Mouse (Mus musculus): ENCODE data around the gene Msln. TPM values are rescaled to one million over a fixed set of nuclear protein-coding genes. Genes with fewer than 3 reads are reported as not detected.

Gene Msln
- polyA plus RNA-seq (2012; rRNA removed) = 16.4 and 23.6 TPM in 2 replicates

DNA sequence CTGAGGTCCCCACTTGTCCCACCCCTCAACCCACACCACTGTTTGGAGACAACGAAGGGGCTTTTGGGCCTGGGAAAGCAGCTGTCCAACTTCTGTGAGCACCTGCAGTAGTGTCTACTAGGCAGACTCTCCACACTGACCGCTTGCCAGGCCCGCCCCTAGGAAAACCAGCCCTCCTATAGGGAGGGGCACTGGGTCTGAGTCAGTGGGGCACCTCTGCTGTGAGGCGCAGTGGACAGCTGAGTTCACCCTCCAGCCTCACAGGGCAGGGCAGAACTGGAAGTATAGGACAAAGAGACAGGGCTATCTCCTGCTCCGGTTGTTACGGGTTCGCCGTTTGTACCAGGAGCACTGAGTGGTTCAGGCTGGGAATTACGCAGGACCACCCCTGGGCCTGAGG, at the start of gene Msln:
Gene Msln (minus strand): TSS at position 138 of the 400 bp plus-strand sequence.
- no peaks in the 10 kb centered on the region for H3K4me1 ChIP-seq (replicated peaks; ENCODE audit: control insufficient read depth, insufficient read depth, low read length)
- no peak within 1 kb of the TSS for H3K4me3 ChIP-seq (ENCODE audit: control insufficient read depth, insufficient read depth, low read length)
- WGBS = 94% methylated on average over 9 of the region's 9 CpGs
- no peak for TF ChIP-seq POLR2A (IDR thresholded peaks at IDR 0.05; ENCODE audit: control insufficient read depth, extremely low read depth, insufficient read depth, low read length, poor library complexity)
- TF ChIP-seq CTCF (IDR thresholded peaks at IDR 0.05; ENCODE audit: borderline replicate concordance, control insufficient read depth, extremely low read depth, insufficient read depth, low read length, poor library complexity) = no peak
- H3K27ac ChIP-seq (ENCODE audit: control insufficient read depth, insufficient read depth, low read length) = no peak within 1 kb of the TSS
- no peaks in the 10 kb centered on the region for H3K27me3 ChIP-seq (ENCODE audit: control insufficient read depth, insufficient read depth, low read length)
- no peak for DNase-seq
- no peaks in the 10 kb centered on the region for H3K36me3 ChIP-seq (ENCODE audit: control insufficient read depth, insufficient read depth, low read length)

DNA sequence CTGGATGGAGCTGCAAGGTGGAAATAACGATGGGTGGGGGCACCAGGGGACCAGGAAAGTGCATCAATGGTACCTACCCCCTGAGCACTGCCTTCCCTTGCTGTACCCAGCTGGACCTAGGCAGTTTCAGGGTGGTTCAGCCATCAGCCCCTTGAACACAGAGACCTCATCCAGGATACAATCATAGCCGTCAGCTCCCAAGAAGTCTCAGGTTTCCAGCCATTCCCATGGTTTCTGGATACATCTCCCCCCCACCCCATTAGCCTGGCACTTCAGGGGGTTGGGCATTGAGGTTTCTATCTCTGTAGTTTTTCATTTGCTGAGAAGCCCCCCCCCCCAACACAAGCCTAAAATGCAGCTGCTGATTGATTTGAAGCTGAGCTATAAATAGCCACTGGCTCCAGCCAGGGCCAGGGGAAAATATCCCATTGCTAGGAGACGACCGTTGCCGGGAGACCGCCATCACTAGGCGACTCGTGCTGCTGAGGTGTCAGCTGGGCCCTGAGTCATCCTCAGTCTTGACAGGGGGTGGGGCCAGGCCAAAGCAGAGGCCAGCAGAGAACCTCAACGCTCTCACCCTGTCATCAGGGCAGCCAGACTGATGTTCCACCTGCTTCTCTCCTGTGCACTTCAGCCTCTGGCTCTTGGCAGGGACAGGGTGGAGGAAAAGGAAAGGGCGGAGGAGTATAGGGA, 48.8 kb upstream of the Msln start:
- Histone ChIP-seq H3K36me3 (ENCODE audit: control insufficient read depth, insufficient read depth, low read length) (no peaks in the 10 kb centered on the region), H3K27ac (ENCODE audit: control insufficient read depth, insufficient read depth, low read length) (no peak overlapping the region), H3K27me3 (ENCODE audit: control insufficient read depth, insufficient read depth, low read length) (no peaks in the 10 kb centered on the region; the same call in 1 of the 2 replicates), H3K4me1 (replicated peaks; ENCODE audit: control insufficient read depth, insufficient read depth, low read length) (no peaks in the 10 kb centered on the region), H3K4me3 (ENCODE audit: control insufficient read depth, insufficient read depth, low read length) (no peak overlapping the region)
- TF ChIP-seq POLR2A (IDR thresholded peaks at IDR 0.05; ENCODE audit: control insufficient read depth, extremely low read depth, insufficient read depth, low read length, poor library complexity) = no peak
- no peak for TF ChIP-seq CTCF (IDR thresholded peaks at IDR 0.05; ENCODE audit: borderline replicate concordance, control insufficient read depth, extremely low read depth, insufficient read depth, low read length, poor library complexity)
- WGBS = 15% methylated on average over 10 of the region's 10 CpGs
- no peak for DNase-seq

DNA sequence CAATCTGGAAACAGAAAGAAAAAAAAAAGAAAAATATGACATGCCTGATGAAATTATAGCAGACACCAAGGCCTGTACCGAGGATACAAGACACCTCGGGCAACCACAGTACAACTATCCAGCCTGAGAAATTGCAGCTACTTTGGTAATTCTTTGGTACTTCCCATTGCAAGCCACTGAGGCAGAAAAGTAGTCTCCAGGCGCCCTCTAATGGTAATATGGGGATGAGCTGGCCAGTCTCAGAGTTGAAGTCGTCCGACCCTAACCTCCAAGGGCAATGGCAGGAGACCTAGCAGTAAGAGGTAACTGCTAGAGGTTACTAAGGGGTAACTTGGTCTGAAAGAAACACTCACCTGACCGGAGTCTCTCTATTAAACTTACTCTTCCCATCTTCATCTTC, 46.9 kb upstream of the Msln start:
- 8% methylated on average over 6 of the region's 6 CpGs for WGBS
- no peak for TF ChIP-seq POLR2A (IDR thresholded peaks at IDR 0.05; ENCODE audit: control insufficient read depth, extremely low read depth, insufficient read depth, low read length, poor library complexity)
- no peak for TF ChIP-seq CTCF (IDR thresholded peaks at IDR 0.05; ENCODE audit: borderline replicate concordance, control insufficient read depth, extremely low read depth, insufficient read depth, low read length, poor library complexity)
- Histone ChIP-seq H3K27ac (ENCODE audit: control insufficient read depth, insufficient read depth, low read length) (no peak overlapping the region), H3K36me3 (ENCODE audit: control insufficient read depth, insufficient read depth, low read length) (no peaks in the 10 kb centered on the region), H3K27me3 (ENCODE audit: control insufficient read depth, insufficient read depth, low read length) (no peaks in the 10 kb centered on the region), H3K4me1 (replicated peaks; ENCODE audit: control insufficient read depth, insufficient read depth, low read length) (peaks cover 8% of the 10 kb centered on the region), H3K4me3 (ENCODE audit: control insufficient read depth, insufficient read depth, low read length) (no peak overlapping the region)
- peak; percentile 73 for DNase-seq

DNA sequence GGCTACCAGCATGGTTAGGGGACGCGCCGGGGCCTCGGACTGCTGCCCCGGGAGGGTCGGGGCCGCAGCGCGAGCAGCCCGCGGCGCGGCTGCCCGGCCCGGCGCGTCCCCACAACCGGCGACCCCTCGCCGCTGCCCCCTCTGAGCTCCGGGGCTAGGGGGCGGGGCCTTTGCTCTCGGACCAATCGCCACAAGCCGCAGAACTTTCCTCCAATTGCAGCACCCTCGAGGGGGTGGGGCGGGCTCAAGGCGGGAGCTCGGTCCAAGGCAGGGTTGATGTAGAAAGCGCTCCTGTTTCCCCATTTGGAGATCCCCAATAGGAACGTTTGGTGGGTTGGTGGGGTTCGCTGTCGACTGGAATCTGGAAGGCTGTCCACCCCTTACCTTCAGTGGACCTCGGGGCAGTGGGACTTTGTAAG, 42.8 kb upstream of the Msln start, which contains the start of gene Metrn:
Gene Metrn (minus strand): TSS at position 186 of the 419 bp plus-strand sequence.
- H3K4me3 ChIP-seq (ENCODE audit: control insufficient read depth, insufficient read depth, low read length) = peak within 1 kb of the TSS; percentile 95
- H3K27ac ChIP-seq (ENCODE audit: control insufficient read depth, insufficient read depth, low read length) = no peak within 1 kb of the TSS
- H3K27me3 ChIP-seq (ENCODE audit: control insufficient read depth, insufficient read depth, low read length) = no peaks in the 10 kb centered on the region
- under 1% methylated on average over 35 of the region's 35 CpGs for WGBS
- peaks cover 31% of the 10 kb centered on the region for H3K4me1 ChIP-seq (replicated peaks; ENCODE audit: control insufficient read depth, insufficient read depth, low read length)
- DNase-seq = peak; percentile 94
- TF ChIP-seq POLR2A (IDR thresholded peaks at IDR 0.05; ENCODE audit: control insufficient read depth, extremely low read depth, insufficient read depth, low read length, poor library complexity) (peak; percentile 73), CTCF (IDR thresholded peaks at IDR 0.05; ENCODE audit: borderline replicate concordance, control insufficient read depth, extremely low read depth, insufficient read depth, low read length, poor library complexity) (0 out of 2 replicates have a peak, but pooled peaks have one; percentile 35)
- no peaks in the 10 kb centered on the region for H3K36me3 ChIP-seq (ENCODE audit: control insufficient read depth, insufficient read depth, low read length)

DNA sequence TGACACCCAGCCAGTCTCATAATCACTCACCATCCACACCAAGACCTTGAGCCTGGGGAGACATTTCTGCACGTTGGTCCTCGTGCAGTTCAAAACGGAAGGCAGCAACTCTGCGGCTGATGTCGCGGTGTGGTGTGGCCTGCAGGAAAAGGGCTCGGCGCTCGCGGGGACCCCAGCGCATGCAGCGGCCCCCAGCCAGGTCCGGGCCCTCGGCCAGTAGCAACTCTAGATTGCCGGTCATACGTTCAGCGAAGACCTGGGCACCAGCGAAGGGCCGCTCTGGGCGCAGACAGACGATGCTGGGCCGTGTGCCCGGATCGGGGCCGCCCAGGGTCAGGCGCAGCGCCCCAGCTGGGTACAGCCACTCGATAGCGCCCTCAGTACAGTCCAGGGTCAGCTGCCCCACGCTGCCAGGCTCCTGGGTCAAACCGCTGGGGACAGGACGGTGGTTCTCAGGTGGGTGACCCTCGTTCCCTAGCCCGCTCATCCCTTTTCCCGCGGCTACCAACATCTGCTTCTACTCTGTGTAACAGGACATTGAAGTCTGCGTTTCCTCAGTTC, 42.1 kb upstream of the Msln start:
- DNase-seq = peak; percentile 34
- Histone ChIP-seq H3K4me1 (replicated peaks; ENCODE audit: control insufficient read depth, insufficient read depth, low read length) (peaks cover 36% of the 10 kb centered on the region), H3K27ac (ENCODE audit: control insufficient read depth, insufficient read depth, low read length) (no peak overlapping the region), H3K4me3 (ENCODE audit: control insufficient read depth, insufficient read depth, low read length) (peak overlapping the region; percentile 95), H3K36me3 (ENCODE audit: control insufficient read depth, insufficient read depth, low read length) (no peaks in the 10 kb centered on the region), H3K27me3 (ENCODE audit: control insufficient read depth, insufficient read depth, low read length) (no peaks in the 10 kb centered on the region)
- TF ChIP-seq CTCF (IDR thresholded peaks at IDR 0.05; ENCODE audit: borderline replicate concordance, control insufficient read depth, extremely low read depth, insufficient read depth, low read length, poor library complexity) = no peak
- TF ChIP-seq POLR2A (IDR thresholded peaks at IDR 0.05; ENCODE audit: control insufficient read depth, extremely low read depth, insufficient read depth, low read length, poor library complexity) = no peak
- WGBS = under 1% methylated on average over 37 of the region's 37 CpGs

DNA sequence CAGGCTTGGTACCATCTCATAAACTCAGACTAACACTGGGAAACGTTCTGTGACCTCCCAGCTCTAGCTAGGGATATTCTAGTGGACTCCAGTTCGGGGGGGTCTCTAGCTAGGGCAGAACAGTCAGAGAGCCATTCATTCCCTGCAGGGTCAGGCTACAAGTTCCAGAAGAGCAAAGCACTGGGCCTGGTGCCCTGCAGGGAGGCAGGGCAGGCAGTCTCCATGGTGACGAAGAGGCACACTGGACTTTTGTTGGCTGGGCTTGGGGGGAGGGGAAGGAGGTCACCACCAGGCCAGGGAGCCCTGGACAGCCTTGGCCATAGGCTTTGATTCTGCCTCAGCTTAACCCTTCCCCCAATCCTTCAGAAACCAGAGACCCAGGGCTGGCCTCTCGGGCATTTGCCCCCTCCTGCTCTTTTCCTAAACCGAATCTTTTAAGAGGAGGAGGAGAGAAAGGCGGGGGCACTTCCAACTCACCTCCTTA, 41.5 kb upstream of the Msln start, which contains the start of gene AC134908.4:
Gene AC134908.4 (minus strand): TSS at position 51 of the 484 bp plus-strand sequence.
- Histone ChIP-seq H3K4me1 (replicated peaks; ENCODE audit: control insufficient read depth, insufficient read depth, low read length) (peaks cover 38% of the 10 kb centered on the region), H3K4me3 (ENCODE audit: control insufficient read depth, insufficient read depth, low read length) (peak within 1 kb of the TSS; percentile 95), H3K27me3 (ENCODE audit: control insufficient read depth, insufficient read depth, low read length) (no peaks in the 10 kb centered on the region), H3K36me3 (ENCODE audit: control insufficient read depth, insufficient read depth, low read length) (no peaks in the 10 kb centered on the region), H3K27ac (ENCODE audit: control insufficient read depth, insufficient read depth, low read length) (no peak within 1 kb of the TSS)
- WGBS = 67% methylated on average over 6 of the region's 6 CpGs
- no peak for DNase-seq
- no peak for TF ChIP-seq POLR2A (IDR thresholded peaks at IDR 0.05; ENCODE audit: control insufficient read depth, extremely low read depth, insufficient read depth, low read length, poor library complexity)
- no peak for TF ChIP-seq CTCF (IDR thresholded peaks at IDR 0.05; ENCODE audit: borderline replicate concordance, control insufficient read depth, extremely low read depth, insufficient read depth, low read length, poor library complexity)
